Mouse (Mus musculus) stomach, embryonic 14.5 days (tissue): ENCODE results near the gene Dgke. TPM values are rescaled to one million over a fixed set of nuclear protein-coding genes. Genes with fewer than 3 reads are reported as not detected.

Experiments used
- ATAC-seq: fragments of 200-750 bp; cut with Nextera tagmentation; 2 replicates; pipeline ENCODE4 v1.8.0; 2017; ENCODE audit warnings: low read depth, moderate TSS enrichment; ENCODE audit not compliant: insufficient number of reproducible peaks, insufficient read depth, low FRiP score
- H3K27ac ChIP-seq: fragments of 300-500 bp; sonication (generic); 2 replicates; pipeline ENCODE4 v1.5.1; 2014; ENCODE audit warnings: mild to moderate bottlenecking, low read length, moderate library complexity, mixed read lengths
- H3K27me3 ChIP-seq: fragments of 300-500 bp; sonication (generic); 2 replicates; pipeline ENCODE4 v1.6.1; 2014; ENCODE audit warnings: low read length, control low read depth, mixed read lengths; ENCODE audit not compliant: control insufficient read depth, insufficient read depth
- H3K36me3 ChIP-seq: fragments of 300-500 bp; sonication (generic); 2 replicates; pipeline ENCODE4 v1.6.1; 2014; ENCODE audit warnings: mild to moderate bottlenecking, control low read depth, low read length, moderate library complexity, mixed read lengths; ENCODE audit not compliant: control insufficient read depth, insufficient read depth
- H3K4me1 ChIP-seq: fragments of 300-500 bp; sonication (generic); 2 replicates; pipeline ENCODE4 v1.6.1; 2014; ENCODE audit warnings: low read length, control low read depth, mixed read lengths; ENCODE audit not compliant: control insufficient read depth, insufficient read depth
- H3K4me2 ChIP-seq: fragments of 300-500 bp; sonication (generic); replicated peaks from 2 replicates; pipeline ENCODE4 v1.6.1; 2014; ENCODE audit warnings: low read depth, low read length, control low read depth
- H3K4me3 ChIP-seq: fragments of 300-500 bp; sonication (generic); 2 replicates; pipeline ENCODE4 v1.5.1; 2014; ENCODE audit warnings: low read depth, low read length, control low read depth
- H3K9ac ChIP-seq: fragments of 300-500 bp; sonication (generic); replicated peaks from 2 replicates; pipeline ENCODE4 v1.6.1; 2014; ENCODE audit warnings: low read depth, mild to moderate bottlenecking, control low read depth, low read length, moderate library complexity, mixed read lengths
- H3K9me3 ChIP-seq: fragments of 300-500 bp; sonication (generic); 2 replicates; pipeline ENCODE4 v1.6.1; 2016; ENCODE audit warnings: low read depth, low read length, control low read depth; ENCODE audit not compliant: control insufficient read depth
- WGBS: fragments of 180-500 bp; shearing (Covaris S2); extraction: QIAGEN DNeasy Blood & Tissue Kit; methylation state at CpG from one replicate; pipeline ENCODE4 v1.1.7; 2014; 5-methylcytosine and 5-hydroxymethylcytosine counted together
- polyA plus RNA-seq: library from polyadenylated mRNA; unstranded; fragments of >200 nt; fragmentation: Nextera tagmentation; extraction: Ambion mirVana; gene quantifications from 2 replicates; pipeline ENCODE4 v1.2.1, GENCODE M21; 2014

The Dgke gene
- 5.0 and 5.2 TPM in 2 replicates for polyA plus RNA-seq

DNA sequence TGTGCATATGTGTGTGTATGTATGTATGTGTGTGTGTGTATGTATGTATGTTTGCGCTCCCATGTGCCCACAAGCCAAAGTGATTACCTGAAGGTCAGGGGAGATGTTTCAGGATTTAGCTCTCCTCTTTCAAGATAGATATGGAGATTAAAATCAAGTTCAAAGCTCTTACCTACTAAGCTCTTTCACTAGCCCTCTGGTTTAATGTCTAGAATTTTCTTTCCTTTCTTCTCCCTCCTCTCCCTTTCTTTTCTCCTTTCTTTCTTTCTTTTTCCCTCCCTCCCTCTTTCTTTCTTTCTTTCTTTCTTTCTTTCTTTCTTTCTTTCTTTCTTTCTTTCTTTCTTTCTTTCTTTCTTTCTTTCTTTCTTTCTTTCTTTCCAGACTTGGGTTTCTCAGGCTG, at the start of gene Dgke:
Gene Dgke (minus strand): TSS at position 101 of the 400 bp plus-strand sequence.
- Histone ChIP-seq H3K27me3 (no peaks in the 10 kb centered on the region), H3K9me3 (no peaks in the 10 kb centered on the region), H3K4me3 (no peak within 1 kb of the TSS), H3K9ac (no peak within 1 kb of the TSS), H3K36me3 (no peaks in the 10 kb centered on the region), H3K4me2 (no peak within 1 kb of the TSS), H3K27ac (no peak within 1 kb of the TSS), H3K4me1 (no peaks in the 10 kb centered on the region)
- 100% methylated on average over 1 of the region's 1 CpGs for WGBS
- no peak for ATAC-seq

DNA sequence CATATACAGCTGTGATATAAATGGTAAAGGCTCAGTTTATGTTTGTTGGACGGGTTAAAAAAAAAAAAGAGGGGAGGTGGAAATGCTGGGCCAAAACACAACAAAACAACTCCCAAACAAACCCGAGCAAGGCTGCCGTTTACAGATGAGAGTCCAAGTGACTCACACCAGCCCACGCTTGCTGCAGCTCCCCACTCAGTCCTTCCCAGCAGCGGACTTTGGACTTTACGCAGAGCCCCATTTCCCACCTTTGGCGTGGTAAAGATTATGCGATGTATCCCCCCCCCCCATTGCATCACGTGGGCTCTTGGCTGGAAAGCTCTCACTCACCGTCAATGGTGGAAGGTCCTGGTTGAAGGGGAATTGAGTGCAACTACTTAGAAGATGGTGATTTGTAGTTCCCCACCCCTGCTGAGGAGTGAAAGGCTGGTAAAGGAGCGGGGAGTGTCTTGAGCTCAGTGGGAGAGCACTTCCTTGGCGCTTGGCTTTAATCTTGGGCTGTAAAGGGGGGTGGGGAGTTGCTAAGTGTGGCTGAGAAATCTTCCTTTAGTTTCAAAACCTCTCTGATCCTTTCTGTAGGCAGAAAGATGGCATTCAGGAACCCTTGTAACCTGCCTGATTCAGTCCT, 40.6 kb upstream of the Dgke start:
- ATAC-seq, result no peak
- no peak overlapping the region for H3K4me2 ChIP-seq
- 30% methylated on average over 12 of the region's 12 CpGs for WGBS
- H3K9me3 ChIP-seq, result no peaks in the 10 kb centered on the region
- no peak overlapping the region for H3K9ac ChIP-seq
- no peaks in the 10 kb centered on the region; the same call in 1 of the 2 replicates for H3K4me1 ChIP-seq
- no peak overlapping the region for H3K4me3 ChIP-seq
- H3K27me3 ChIP-seq, result no peaks in the 10 kb centered on the region
- H3K27ac ChIP-seq, result no peak overlapping the region
- H3K36me3 ChIP-seq, result no peaks in the 10 kb centered on the region

DNA sequence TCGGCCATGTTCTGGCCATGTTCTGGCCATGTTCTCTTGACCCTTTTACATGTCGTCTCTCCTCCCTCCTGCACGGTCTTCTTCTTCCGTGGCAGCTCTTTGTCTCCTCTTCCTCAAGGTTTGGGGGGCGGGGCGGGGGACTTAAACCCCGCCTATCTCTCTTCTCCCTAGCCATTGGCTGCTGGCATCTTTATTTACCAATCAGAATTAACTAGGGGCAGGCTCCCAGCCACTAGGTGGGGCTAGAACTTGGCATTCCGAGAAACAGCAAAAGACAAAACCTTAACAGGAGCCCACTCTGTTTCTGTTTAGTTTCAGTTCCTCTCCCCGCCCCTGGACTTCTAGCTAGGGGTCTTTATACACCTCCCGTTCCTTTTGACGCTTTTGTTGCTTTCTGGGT, 39.2 kb upstream of the Dgke start:
- Histone ChIP-seq H3K4me2 (no peak overlapping the region), H3K27me3 (no peaks in the 10 kb centered on the region), H3K4me3 (no peak overlapping the region), H3K9me3 (no peaks in the 10 kb centered on the region), H3K4me1 (no peaks in the 10 kb centered on the region; the same call in 1 of the 2 replicates), H3K36me3 (no peaks in the 10 kb centered on the region), H3K27ac (no peak overlapping the region), H3K9ac (no peak overlapping the region)
- ATAC-seq, result no peak
- 87% methylated on average over 11 of the region's 11 CpGs for WGBS

DNA sequence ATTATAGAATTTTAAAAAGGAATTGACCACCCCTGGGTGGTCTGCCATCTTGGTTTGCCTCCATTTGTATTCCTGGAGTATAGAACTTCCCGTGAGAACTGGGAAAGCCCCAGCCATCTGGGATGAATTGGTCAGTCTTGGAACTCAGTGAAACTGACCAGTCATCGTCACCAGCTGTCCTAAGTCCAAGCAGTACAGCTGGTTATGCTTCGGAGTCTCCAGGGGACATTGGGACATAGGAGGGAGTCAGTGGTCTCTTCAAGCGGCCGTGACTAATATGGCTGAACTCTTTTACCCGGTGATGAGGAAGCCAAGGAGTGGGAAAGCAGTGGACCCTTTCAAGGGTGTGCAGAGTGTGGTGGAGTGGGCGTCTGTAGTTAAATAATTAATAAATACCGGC, 38.6 kb upstream of the Dgke start:
- H3K9ac ChIP-seq, result no peak overlapping the region
- no peak overlapping the region for H3K4me3 ChIP-seq
- no peaks in the 10 kb centered on the region; the same call in 1 of the 2 replicates for H3K4me1 ChIP-seq
- H3K4me2 ChIP-seq, result no peak overlapping the region
- no peaks in the 10 kb centered on the region for H3K9me3 ChIP-seq
- no peaks in the 10 kb centered on the region for H3K27me3 ChIP-seq
- no peaks in the 10 kb centered on the region for H3K36me3 ChIP-seq
- ATAC-seq, result no peak
- H3K27ac ChIP-seq, result no peak overlapping the region
- 96% methylated on average over 8 of the region's 8 CpGs for WGBS

DNA sequence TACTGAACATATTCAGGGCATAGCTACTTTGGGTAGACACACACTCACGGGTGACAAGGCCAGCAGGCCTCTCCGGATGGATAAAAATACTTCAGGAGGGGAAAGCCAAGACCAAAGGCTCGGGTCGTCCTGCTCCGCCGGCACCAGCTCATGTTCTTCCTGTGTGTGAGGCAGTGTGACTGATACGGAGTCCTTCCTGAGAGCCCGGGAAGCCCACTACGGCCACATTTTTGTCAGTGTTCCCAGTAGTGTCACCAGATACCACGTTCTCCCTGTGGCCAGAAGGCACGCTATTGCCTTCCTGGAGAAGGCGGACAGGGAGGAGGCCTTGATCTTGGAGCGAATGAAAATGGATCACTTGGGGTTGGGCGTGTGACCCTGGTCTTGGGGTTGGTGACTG, 36.5 kb upstream of the Dgke start:
- Histone ChIP-seq H3K36me3 (no peaks in the 10 kb centered on the region), H3K9ac (no peak overlapping the region), H3K27ac (no peak overlapping the region), H3K4me3 (no peak overlapping the region), H3K9me3 (no peaks in the 10 kb centered on the region), H3K27me3 (no peaks in the 10 kb centered on the region), H3K4me2 (no peak overlapping the region), H3K4me1 (no peaks in the 10 kb centered on the region; the same call in 1 of the 2 replicates)
- ATAC-seq, result no peak
- 85% methylated on average over 14 of the region's 14 CpGs for WGBS

DNA sequence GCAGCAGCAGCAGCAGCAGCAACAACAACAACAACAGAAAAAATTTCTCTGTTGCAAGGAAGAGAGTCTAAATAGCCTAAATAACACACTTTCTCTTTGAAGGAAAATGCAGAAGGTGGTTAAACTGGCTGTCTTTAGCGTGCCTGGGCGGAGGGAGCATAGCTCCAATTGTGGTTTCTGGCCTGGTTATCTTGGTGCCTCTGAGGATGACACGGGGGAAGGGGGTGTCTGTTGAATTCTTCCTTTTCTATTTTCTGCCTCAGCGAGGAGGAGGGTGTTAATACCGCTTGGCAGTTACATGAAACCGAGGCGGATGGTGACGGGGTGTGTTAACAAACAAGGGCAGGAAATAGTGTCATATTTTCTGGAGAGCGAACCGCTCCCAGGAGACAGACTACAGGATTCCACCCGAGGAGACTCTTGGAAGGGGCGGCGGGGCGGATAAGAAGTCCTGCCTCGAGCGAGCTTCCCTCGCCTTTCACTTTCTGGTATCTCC, 34.2 kb upstream of the Dgke start:
- no peak overlapping the region for H3K9ac ChIP-seq
- no peaks in the 10 kb centered on the region for H3K27me3 ChIP-seq
- ATAC-seq, result no peak
- peak overlapping the region; percentile 48 for H3K4me2 ChIP-seq
- no peaks in the 10 kb centered on the region for H3K36me3 ChIP-seq
- H3K4me3 ChIP-seq, result peak overlapping the region; percentile 26
- H3K9me3 ChIP-seq, result no peaks in the 10 kb centered on the region
- WGBS, result 33% methylated on average over 17 of the region's 17 CpGs
- no peak overlapping the region for H3K27ac ChIP-seq
- H3K4me1 ChIP-seq, result no peaks in the 10 kb centered on the region

DNA sequence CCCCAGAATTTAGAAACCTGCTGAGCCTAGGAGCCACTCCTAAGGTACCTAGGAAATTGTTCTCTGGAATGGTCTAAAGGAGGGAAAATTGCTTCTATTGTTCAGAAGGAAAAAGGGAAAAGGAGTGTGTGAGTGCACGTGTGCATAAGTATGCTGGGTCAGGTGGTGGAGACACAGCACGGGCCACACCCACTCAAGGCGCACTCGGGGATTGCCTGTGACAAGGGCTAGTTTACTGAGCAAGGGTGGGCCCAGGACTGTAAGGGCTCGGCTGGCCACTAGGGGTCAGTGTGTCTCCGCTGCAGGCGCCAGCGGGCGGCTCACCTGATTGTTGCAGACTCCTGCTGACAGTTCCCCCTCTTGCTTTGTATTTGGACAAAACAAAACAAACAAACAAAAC, 33.8 kb upstream of the Dgke start:
- Histone ChIP-seq H3K27ac (no peak overlapping the region), H3K36me3 (no peaks in the 10 kb centered on the region), H3K27me3 (no peaks in the 10 kb centered on the region), H3K4me2 (peak overlapping the region; percentile 48), H3K4me3 (peak overlapping the region; percentile 26), H3K9me3 (no peaks in the 10 kb centered on the region), H3K4me1 (no peaks in the 10 kb centered on the region), H3K9ac (no peak overlapping the region)
- under 1% methylated on average over 9 of the region's 9 CpGs for WGBS
- peak; percentile 86 for ATAC-seq

DNA sequence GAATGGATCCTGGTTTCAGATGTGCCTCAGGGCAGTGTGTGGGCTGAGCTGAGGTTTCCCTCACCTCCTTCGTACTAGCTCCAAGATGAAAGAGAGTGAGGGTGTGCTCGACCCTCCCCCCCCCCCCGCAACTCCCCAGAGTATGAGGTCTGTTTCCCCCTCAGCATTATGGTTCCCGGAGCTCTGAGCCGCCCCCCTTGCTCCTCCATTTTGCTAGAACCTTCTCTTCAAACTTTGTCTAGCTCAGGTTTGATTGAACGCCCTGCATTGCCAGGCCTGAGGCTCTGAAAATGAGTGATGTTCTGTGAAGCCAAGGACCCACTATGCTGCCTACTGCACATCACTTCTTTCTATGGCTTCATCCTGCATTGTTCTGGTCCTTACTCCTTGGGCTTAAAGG, 32.3 kb upstream of the Dgke start:
- WGBS, result 64% methylated on average over 6 of the region's 6 CpGs
- ATAC-seq, result no peak

More for the DNA sequence above, 32.3 kb upstream of the Dgke start:
- H3K9me3 ChIP-seq, result no peaks in the 10 kb centered on the region
- H3K27me3 ChIP-seq, result no peaks in the 10 kb centered on the region
- H3K4me2 ChIP-seq, result no peak overlapping the region
- no peak overlapping the region for H3K4me3 ChIP-seq
- no peak overlapping the region for H3K9ac ChIP-seq
- H3K27ac ChIP-seq, result no peak overlapping the region
- H3K36me3 ChIP-seq, result no peaks in the 10 kb centered on the region
- H3K4me1 ChIP-seq, result no peaks in the 10 kb centered on the region
